Mouse (Mus musculus): ENCODE results near the gene Polr2a.

GRCm38 (mm10) chr11:69711082-69711481 lies 47.4 kb downstream of the Polr2a start:
- TF ChIP-seq USF1 (IDR thresholded peaks at IDR 0.05; ENCODE audit: low read depth) (no peak), POLR2AphosphoS2 (IDR thresholded peaks at IDR 0.05; ENCODE audit: insufficient read length, low read depth) (no peak), REST (IDR thresholded peaks at IDR 0.05; ENCODE audit: insufficient read depth, insufficient read length) (no peak), POLR2A (IDR thresholded peaks at IDR 0.05; ENCODE audit: insufficient read length, low read depth) (no peak), MYOD1 (IDR thresholded peaks at IDR 0.05; ENCODE audit: control insufficient read depth in 1 of 3, insufficient read length in 2 of 3, low read depth in 2 of 3) (no peak)
